28 mouse cellular contexts compared by ENCODE assay signal in genomic region chr5:132007907-132008306, GRCm38 (mm10).
"Had no signal": no experiment of that assay in that cellular context is flagged by ENCODE, and none has a peak within 500 bp of the region (broad histone marks: within the 10 kb centered on the region; RNA-seq: fewer than 3 reads in every experiment).

No protein-coding gene starts in this region.

- H3K27ac ChIP-seq: gastrocnemius, adult 2 months; heart, adult 2 months; heart, embryonic 13.5 days; heart, embryonic 15.5 days; hindbrain, embryonic 13.5 days; hindbrain, embryonic 15.5 days; hindbrain, postnatal 0 days; kidney, embryonic 15.5 days; kidney, postnatal 0 days; limb, embryonic 10.5 days; limb, embryonic 12.5 days; liver, embryonic 13.5 days; liver, embryonic 15.5 days had no signal

- H3K4me3 ChIP-seq: gastrocnemius, adult 2 months; heart, adult 2 months; heart, embryonic 13.5 days; heart, embryonic 15.5 days; hindbrain, embryonic 13.5 days; hindbrain, embryonic 15.5 days; kidney, embryonic 15.5 days; limb, embryonic 10.5 days; limb, embryonic 12.5 days; liver, embryonic 13.5 days; liver, embryonic 15.5 days had no signal

- H3K36me3 ChIP-seq: heart, embryonic 13.5 days; heart, embryonic 15.5 days; hindbrain, embryonic 13.5 days; hindbrain, embryonic 15.5 days; kidney, embryonic 15.5 days; limb, embryonic 10.5 days; limb, embryonic 12.5 days; liver, embryonic 13.5 days; liver, embryonic 15.5 days had no signal

- H3K9ac ChIP-seq: heart, embryonic 13.5 days; heart, embryonic 15.5 days; hindbrain, embryonic 13.5 days; hindbrain, embryonic 15.5 days; kidney, embryonic 15.5 days; limb, embryonic 12.5 days; liver, embryonic 13.5 days; liver, embryonic 15.5 days had no signal

- H3K4me1 ChIP-seq: heart, embryonic 13.5 days; hindbrain, embryonic 15.5 days; liver, embryonic 13.5 days; liver, embryonic 15.5 days had no signal

- DNase-seq: gastrocnemius, adult 2 months; gastrocnemius, postnatal 10 days; gastrocnemius, postnatal 25 days; heart, adult 2 months; heart, postnatal 14 days; heart, postnatal 36 days; kidney, adult 11 months; kidney, adult 2 months; kidney, adult 9 months; kidney, postnatal 14 days; kidney, postnatal 36 days; layer of hippocampus, adult 9-11 months; layer of hippocampus, postnatal 36 days; liver; liver, embryonic 13.5 days had no signal

- H3K27me3 ChIP-seq: heart, embryonic 13.5 days; heart, embryonic 15.5 days; hindbrain, embryonic 13.5 days; hindbrain, embryonic 15.5 days; kidney, embryonic 15.5 days; limb, embryonic 12.5 days; liver, embryonic 13.5 days; liver, embryonic 15.5 days had no signal

- H3K4me2 ChIP-seq: heart, embryonic 11.5 days; heart, embryonic 13.5 days; heart, embryonic 15.5 days; hindbrain, embryonic 13.5 days; hindbrain, embryonic 15.5 days; kidney, embryonic 15.5 days; limb, embryonic 12.5 days; liver, embryonic 11.5 days; liver, embryonic 13.5 days; liver, embryonic 15.5 days had no signal

- H3K9me3 ChIP-seq: heart, embryonic 13.5 days; heart, embryonic 15.5 days; hindbrain, embryonic 13.5 days; hindbrain, embryonic 15.5 days; kidney, embryonic 15.5 days; limb, embryonic 10.5 days; limb, embryonic 12.5 days; liver, embryonic 13.5 days; liver, embryonic 15.5 days had no signal

- ATAC-seq: hindbrain, postnatal 0 days; intestine, embryonic 16.5 days had no signal
